Mouse (Mus musculus): ENCODE measurements around the gene Fry. TPM values are rescaled to one million over a fixed set of nuclear protein-coding genes. Genes with fewer than 3 reads are reported as not detected.

Gene Fry
- total and polyA plus RNA-seq, 3 experiments: 1.9 to 2.3 TPM; not detected in 1

- no peak for TF ChIP-seq MYB (IDR thresholded peaks at IDR 0.05; ENCODE audit: low read depth, low read length)
- TF ChIP-seq MXI1 (IDR thresholded peaks at IDR 0.05; ENCODE audit: low read depth, low read length): peak; percentile 99
- no peak for TF ChIP-seq ZC3H11A (IDR thresholded peaks at IDR 0.05; ENCODE audit: low read depth, low read length)
- TF ChIP-seq MAFK (IDR thresholded peaks at IDR 0.05; ENCODE audit: borderline replicate concordance, low read depth, low read length): no peak
- TF ChIP-seq E2F4 (IDR thresholded peaks at IDR 0.05; ENCODE audit: borderline replicate concordance, low read depth, low read length): peak; percentile 100
Measured at GRCm38 (mm10) chr5:150521937-150522866, 403.8 kb downstream of the Fry start, which contains the start of gene Brca2 (continued).

GRCm38 (mm10) chr5:150522867-150523234 is 404.4 kb downstream of the Fry start:
- H3K79me2 ChIP-seq (ENCODE audit: control insufficient read depth, insufficient read depth, low read length, poor library complexity): peaks cover 4% of the 10 kb centered on the region; the same call in 1 of the 2 replicates
- H3K27me3 ChIP-seq (ENCODE audit: control insufficient read depth in 1 of 2, insufficient read depth in 2 of 2, low read length in 2 of 2): no peaks in the 10 kb centered on the region
- H3K9ac ChIP-seq (ENCODE audit: control insufficient read depth, low read depth, low read length, poor library complexity, severe bottlenecking): peak overlapping the region; percentile 87
- TF ChIP-seq POLR2A (IDR thresholded peaks at IDR 0.05; ENCODE audit: control insufficient read depth in 1 of 2, insufficient read depth in 1 of 2, low read depth in 1 of 2, low read length in 2 of 2, poor library complexity in 1 of 2) (no peak; a peak in 1 of 4 replicates), GATA1 (IDR thresholded peaks at IDR 0.05; ENCODE audit: low read depth, low read length) (no peak), ELF1 (IDR thresholded peaks at IDR 0.05; ENCODE audit: low read depth, low read length) (no peak), BHLHE40 (IDR thresholded peaks at IDR 0.05; ENCODE audit: borderline replicate concordance, low read depth, low read length) (no peak), MAZ (IDR thresholded peaks at IDR 0.05; ENCODE audit: low read depth, low read length) (no peak), NRF1 (IDR thresholded peaks at IDR 0.05; ENCODE audit: insufficient read depth, low read depth, low read length, poor library complexity, severe bottlenecking) (no peak), GABPA (IDR thresholded peaks at IDR 0.05; ENCODE audit: low read depth, low read length) (no peak)
- peaks cover 0 to 4% of the 10 kb centered on the region in 2 experiments; a peak in 1 of 4 replicates for H3K4me1 ChIP-seq (ENCODE audit: control insufficient read depth in 1 of 2, insufficient read depth in 2 of 2, low read length in 2 of 2)
- peak overlapping the region; percentile 59 to 65 for H3K4me3 ChIP-seq (ENCODE audit: control insufficient read depth in 1 of 2, insufficient read depth in 1 of 2, low read depth in 2 of 2, low read length in 2 of 2)
- no peaks in the 10 kb centered on the region for H3K9me3 ChIP-seq (replicated peaks; ENCODE audit: insufficient read depth, low read length)
- DNase-seq (ENCODE audit: low read depth, low spot score): no peak
- H3K36me3 ChIP-seq (ENCODE audit: control insufficient read depth in 1 of 2, insufficient read depth in 2 of 2, low read length in 2 of 2): peaks cover 0 to 16% of the 10 kb centered on the region in 2 experiments; a peak in 2 of 4 replicates
- peak overlapping the region; percentile 51 for H3K27ac ChIP-seq (ENCODE audit: control insufficient read depth, low read depth, low read length)

- DNase-seq (ENCODE audit: low read depth, low spot score): peak; percentile 24
- no peak overlapping the region for H3K9ac ChIP-seq (ENCODE audit: control insufficient read depth, low read depth, low read length, poor library complexity, severe bottlenecking)
- H3K4me1 ChIP-seq (ENCODE audit: control insufficient read depth in 1 of 2, insufficient read depth in 2 of 2, low read length in 2 of 2): peaks cover 0 to 4% of the 10 kb centered on the region in 2 experiments; a peak in 1 of 4 replicates
- no peaks in the 10 kb centered on the region for H3K9me3 ChIP-seq (replicated peaks; ENCODE audit: insufficient read depth, low read length)
- peaks cover 0 to 16% of the 10 kb centered on the region in 2 experiments; a peak in 2 of 4 replicates for H3K36me3 ChIP-seq (ENCODE audit: control insufficient read depth in 1 of 2, insufficient read depth in 2 of 2, low read length in 2 of 2)
- no peaks in the 10 kb centered on the region for H3K27me3 ChIP-seq (ENCODE audit: control insufficient read depth in 1 of 2, insufficient read depth in 2 of 2, low read length in 2 of 2)
- H3K27ac ChIP-seq (ENCODE audit: control insufficient read depth, low read depth, low read length): no peak overlapping the region
- no peak overlapping the region for H3K4me3 ChIP-seq (ENCODE audit: control insufficient read depth in 1 of 2, insufficient read depth in 1 of 2, low read depth in 2 of 2, low read length in 2 of 2)
- H3K79me2 ChIP-seq (ENCODE audit: control insufficient read depth, insufficient read depth, low read length, poor library complexity): peaks cover 4% of the 10 kb centered on the region; the same call in 1 of the 2 replicates
- TF ChIP-seq NELFE (IDR thresholded peaks at IDR 0.05; ENCODE audit: low read depth, low read length) (no peak), ZMIZ1 (IDR thresholded peaks at IDR 0.05; ENCODE audit: low read depth, low read length) (no peak), ZC3H11A (IDR thresholded peaks at IDR 0.05; ENCODE audit: low read depth, low read length) (0 out of 2 replicates have a peak, but pooled peaks have one; percentile 17), TBP (IDR thresholded peaks at IDR 0.05; ENCODE audit: low read depth, low read length) (no peak), UBTF (IDR thresholded peaks at IDR 0.05; ENCODE audit: borderline replicate concordance, insufficient read depth, low read depth, low read length) (no peak), CTCF (IDR thresholded peaks at IDR 0.05 in 2 of 3, conservative IDR thresholded peaks at IDR 0.05 in 1 of 3; ENCODE audit: control insufficient read depth in 1 of 3, insufficient read depth in 1 of 3, low read depth in 2 of 3, low read length in 3 of 3, poor library complexity in 1 of 3, severe bottlenecking in 1 of 3) (peak in 1 of 3 experiments; percentile 60; a peak in 2 of 6 replicates), SMC3 (IDR thresholded peaks at IDR 0.05; ENCODE audit: low read depth, low read length) (peak; percentile 57), GABPA (IDR thresholded peaks at IDR 0.05; ENCODE audit: low read depth, low read length) (no peak), USF2 (IDR thresholded peaks at IDR 0.05; ENCODE audit: borderline replicate concordance in 1 of 2, insufficient read depth in 1 of 2, low read depth in 1 of 2, low read length in 2 of 2) (no peak), MAFK (IDR thresholded peaks at IDR 0.05; ENCODE audit: borderline replicate concordance, low read depth, low read length) (no peak), MYC (IDR thresholded peaks at IDR 0.05; ENCODE audit: low read depth, low read length) (0 out of 2 replicates have a peak, but pooled peaks have one; percentile 74), ZKSCAN1 (IDR thresholded peaks at IDR 0.05; ENCODE audit: low read depth, low read length) (no peak), KAT2A (conservative IDR thresholded peaks at IDR 0.05; ENCODE audit: low read depth, low read length) (no peak), TAL1 (IDR thresholded peaks at IDR 0.05; ENCODE audit: low read length) (no peak), POLR2AphosphoS2 (IDR thresholded peaks at IDR 0.05; ENCODE audit: low read length) (no peak), RAD21 (IDR thresholded peaks at IDR 0.05; ENCODE audit: low read depth, low read length) (peak; percentile 25), RCOR1 (IDR thresholded peaks at IDR 0.05; ENCODE audit: low read depth, low read length) (no peak)
Measured at GRCm38 (mm10) chr5:150525239-150525638, 406.8 kb downstream of the Fry start.
